Mouse (Mus musculus): ENCODE measurements around the gene Cebpg. TPM values are rescaled to one million over a fixed set of nuclear protein-coding genes. Genes with fewer than 3 reads are reported as not detected.

The Cebpg gene
- polyA plus RNA-seq, 1 experiment from 2014 or later: 50.9 TPM

GRCm38 (mm10) chr7:35044719-35045118 is 11.7 kb downstream of the Cebpg start:
- Histone ChIP-seq H3K9me3 (no peaks in the 10 kb centered on the region), H3K36me3 (peaks cover 51% of the 10 kb centered on the region), H3K9ac (no peak overlapping the region), H3K27ac (no peak overlapping the region), H3K4me3 (no peak overlapping the region), H3K4me1 (no peaks in the 10 kb centered on the region), H3K4me2 (replicated peaks) (no peak overlapping the region), H3K27me3 (replicated peaks) (no peaks in the 10 kb centered on the region)
- ATAC-seq (ENCODE audit: low FRiP score, low read depth): no peak
- 82% methylated on average over 2 of the region's 2 CpGs for WGBS

- Histone ChIP-seq H3K27me3 (replicated peaks) (no peaks in the 10 kb centered on the region), H3K4me3 (no peak overlapping the region), H3K9ac (no peak overlapping the region), H3K4me2 (replicated peaks) (no peak overlapping the region), H3K9me3 (no peaks in the 10 kb centered on the region), H3K36me3 (peaks cover 51% of the 10 kb centered on the region), H3K4me1 (no peaks in the 10 kb centered on the region), H3K27ac (no peak overlapping the region)
- ATAC-seq (ENCODE audit: low FRiP score, low read depth): no peak
- WGBS: 97% methylated on average over 10 of the region's 10 CpGs
Observed at GRCm38 (mm10) chr7:35043266-35043817, 13.0 kb downstream of the Cebpg start.

- no peaks in the 10 kb centered on the region for H3K4me1 ChIP-seq
- no peak overlapping the region for H3K4me2 ChIP-seq (replicated peaks)
- H3K9me3 ChIP-seq: no peaks in the 10 kb centered on the region
- no peak overlapping the region for H3K9ac ChIP-seq
- H3K4me3 ChIP-seq: no peak overlapping the region
- ATAC-seq (ENCODE audit: low FRiP score, low read depth): no peak
- H3K27ac ChIP-seq: no peak overlapping the region
- H3K27me3 ChIP-seq (replicated peaks): no peaks in the 10 kb centered on the region
- peaks cover 56% of the 10 kb centered on the region for H3K36me3 ChIP-seq
- WGBS: 91% methylated on average over 5 of the region's 5 CpGs
Observed at GRCm38 (mm10) chr7:35042759-35043217, 13.6 kb downstream of the Cebpg start.

- no peak overlapping the region for H3K4me3 ChIP-seq
- no peak overlapping the region for H3K4me2 ChIP-seq (replicated peaks)
- no peak for ATAC-seq (ENCODE audit: low FRiP score, low read depth)
- peaks cover 56% of the 10 kb centered on the region for H3K36me3 ChIP-seq
- no peaks in the 10 kb centered on the region for H3K9me3 ChIP-seq
- H3K27me3 ChIP-seq (replicated peaks): no peaks in the 10 kb centered on the region
- H3K4me1 ChIP-seq: no peaks in the 10 kb centered on the region
- no peak overlapping the region for H3K9ac ChIP-seq
- no peak overlapping the region for H3K27ac ChIP-seq
Observed at GRCm38 (mm10) chr7:35042209-35042554, 14.2 kb downstream of the Cebpg start.

- ATAC-seq (ENCODE audit: low FRiP score, low read depth): no peak
- Histone ChIP-seq H3K27ac (no peak overlapping the region), H3K9me3 (no peaks in the 10 kb centered on the region), H3K4me2 (replicated peaks) (no peak overlapping the region), H3K9ac (no peak overlapping the region), H3K36me3 (peaks cover 55% of the 10 kb centered on the region), H3K27me3 (replicated peaks) (no peaks in the 10 kb centered on the region), H3K4me1 (peaks cover 2% of the 10 kb centered on the region), H3K4me3 (no peak overlapping the region)
- WGBS: 85% methylated on average over 2 of the region's 2 CpGs
Observed at GRCm38 (mm10) chr7:35041286-35042208, 14.8 kb downstream of the Cebpg start.

- ATAC-seq (ENCODE audit: low FRiP score, low read depth): no peak
- Histone ChIP-seq H3K4me1 (peaks cover 11% of the 10 kb centered on the region), H3K27ac (no peak overlapping the region), H3K9me3 (no peaks in the 10 kb centered on the region), H3K27me3 (replicated peaks) (no peaks in the 10 kb centered on the region), H3K36me3 (peaks cover 44% of the 10 kb centered on the region), H3K4me3 (no peak overlapping the region), H3K4me2 (replicated peaks) (no peak overlapping the region), H3K9ac (no peak overlapping the region)
- 90% methylated on average over 9 of the region's 9 CpGs for WGBS
Observed at GRCm38 (mm10) chr7:35040176-35040972, 16.0 kb downstream of the Cebpg start.

- peaks cover 21% of the 10 kb centered on the region for H3K4me1 ChIP-seq
- 89% methylated on average over 6 of the region's 6 CpGs for WGBS
Observed at GRCm38 (mm10) chr7:35037408-35037807, 19.0 kb downstream of the Cebpg start.

GRCm38 (mm10) chr7:35036266-35036731 is 20.1 kb downstream of the Cebpg start:
- Histone ChIP-seq H3K9ac (no peak overlapping the region), H3K27me3 (replicated peaks) (no peaks in the 10 kb centered on the region), H3K4me1 (peaks cover 21% of the 10 kb centered on the region), H3K27ac (0 out of 2 replicates have a peak overlapping the region, but pooled peaks have one; percentile 12), H3K4me3 (no peak overlapping the region), H3K36me3 (peaks cover 19% of the 10 kb centered on the region), H3K4me2 (replicated peaks) (no peak overlapping the region), H3K9me3 (no peaks in the 10 kb centered on the region)
- ATAC-seq (ENCODE audit: low FRiP score, low read depth): 0 out of 2 replicates have a peak, but pooled peaks have one; percentile 13
- WGBS: 59% methylated on average over 5 of the region's 5 CpGs

More at GRCm38 (mm10) chr7:35037408-35037807, 19.0 kb downstream of the Cebpg start:
- no peak overlapping the region for H3K4me2 ChIP-seq (replicated peaks)
- H3K4me3 ChIP-seq: no peak overlapping the region
- H3K27ac ChIP-seq: no peak overlapping the region
- H3K9ac ChIP-seq: no peak overlapping the region
- H3K27me3 ChIP-seq (replicated peaks): no peaks in the 10 kb centered on the region
- no peaks in the 10 kb centered on the region for H3K9me3 ChIP-seq
- ATAC-seq (ENCODE audit: low FRiP score, low read depth): no peak
- peaks cover 21% of the 10 kb centered on the region for H3K36me3 ChIP-seq

- H3K27ac ChIP-seq: 0 out of 2 replicates have a peak overlapping the region, but pooled peaks have one; percentile 27
- H3K9me3 ChIP-seq: no peaks in the 10 kb centered on the region
- H3K36me3 ChIP-seq: peaks cover 12% of the 10 kb centered on the region
- no peak overlapping the region for H3K4me3 ChIP-seq
- no peaks in the 10 kb centered on the region for H3K27me3 ChIP-seq (replicated peaks)
- H3K4me2 ChIP-seq (replicated peaks): no peak overlapping the region
- H3K9ac ChIP-seq: no peak overlapping the region
- no peak for ATAC-seq (ENCODE audit: low FRiP score, low read depth)
- peaks cover 21% of the 10 kb centered on the region for H3K4me1 ChIP-seq
- WGBS: 89% methylated on average over 4 of the region's 4 CpGs
Observed at GRCm38 (mm10) chr7:35035565-35035964, 20.8 kb downstream of the Cebpg start.

GRCm38 (mm10) chr7:35035141-35035553 is 21.2 kb downstream of the Cebpg start:
- 34% methylated on average over 6 of the region's 6 CpGs for WGBS
- peaks cover 21% of the 10 kb centered on the region for H3K4me1 ChIP-seq
- H3K27me3 ChIP-seq (replicated peaks): no peaks in the 10 kb centered on the region
- H3K4me3 ChIP-seq: no peak overlapping the region
- no peak overlapping the region for H3K9ac ChIP-seq
- H3K36me3 ChIP-seq: peaks cover 9% of the 10 kb centered on the region; the same call in 1 of the 2 replicates
- no peaks in the 10 kb centered on the region for H3K9me3 ChIP-seq
- 0 out of 2 replicates have a peak overlapping the region, but pooled peaks have one; percentile 27 for H3K27ac ChIP-seq
- no peak for ATAC-seq (ENCODE audit: low FRiP score, low read depth)
- H3K4me2 ChIP-seq (replicated peaks): no peak overlapping the region

GRCm38 (mm10) chr7:35030567-35030966 is 25.8 kb downstream of the Cebpg start:
- ATAC-seq (ENCODE audit: low FRiP score, low read depth): no peak
- Histone ChIP-seq H3K27me3 (replicated peaks) (no peaks in the 10 kb centered on the region), H3K4me1 (peaks cover 12% of the 10 kb centered on the region), H3K9me3 (no peaks in the 10 kb centered on the region), H3K4me2 (replicated peaks) (no peak overlapping the region), H3K4me3 (no peak overlapping the region), H3K27ac (no peak overlapping the region), H3K36me3 (peaks cover 4% of the 10 kb centered on the region; the same call in 1 of the 2 replicates), H3K9ac (no peak overlapping the region)
- WGBS: 90% methylated on average over 6 of the region's 6 CpGs

- Histone ChIP-seq H3K9me3 (no peaks in the 10 kb centered on the region), H3K27ac (no peak overlapping the region), H3K4me3 (no peak overlapping the region), H3K4me2 (replicated peaks) (no peak overlapping the region), H3K9ac (no peak overlapping the region), H3K36me3 (peaks cover 1% of the 10 kb centered on the region; the same call in 1 of the 2 replicates), H3K27me3 (replicated peaks) (no peaks in the 10 kb centered on the region), H3K4me1 (peaks cover 3% of the 10 kb centered on the region; the same call in 1 of the 2 replicates)
- no peak for ATAC-seq (ENCODE audit: low FRiP score, low read depth)
- 87% methylated on average over 3 of the region's 3 CpGs for WGBS
Observed at GRCm38 (mm10) chr7:35029648-35030047, 26.7 kb downstream of the Cebpg start.

Data from neural tube, embryonic 12.5 days (tissue).